In genomic region chr2:18962502-18962901, GRCm38 (mm10) we compare ENCODE assay signal across 18 mouse cellular contexts. TPM values are rescaled to one million over a fixed set of nuclear protein-coding genes. Genes with fewer than 3 reads are reported as not detected.
"Had no signal": no experiment of that assay in that cellular context is flagged by ENCODE, and none has a peak within 500 bp of the region (broad histone marks: within the 10 kb centered on the region; RNA-seq: fewer than 3 reads in every experiment).

No protein-coding gene starts in this region.

- H3K9ac ChIP-seq: limb, embryonic 13.5 days; liver, embryonic 13.5 days; lung, embryonic 14.5 days; stomach, embryonic 15.5 days had no signal

- H3K36me3 ChIP-seq: limb, embryonic 10.5 days; limb, embryonic 13.5 days; liver, embryonic 13.5 days; stomach, embryonic 15.5 days had no signal

- H3K4me3 ChIP-seq: limb, embryonic 10.5 days; limb, embryonic 13.5 days; liver, embryonic 13.5 days; stomach, embryonic 15.5 days had no signal

- H3K27me3 ChIP-seq: liver, embryonic 13.5 days; stomach, embryonic 15.5 days had no signal

- ATAC-seq: inflammation-experienced regulatory T-cells, adult 6 months; intestine, embryonic 16.5 days; lung, postnatal 0 days had no signal

- H3K9me3 ChIP-seq: limb, embryonic 10.5 days; limb, embryonic 13.5 days; liver, embryonic 13.5 days; stomach, embryonic 15.5 days had no signal

- H3K27ac ChIP-seq: kidney, postnatal 0 days; limb, embryonic 10.5 days; limb, embryonic 13.5 days; liver, embryonic 13.5 days; stomach, embryonic 15.5 days had no signal

- H3K4me1 ChIP-seq: stomach, embryonic 15.5 days had no signal

- DNase-seq: kidney, adult 18-20 months; kidney, adult 9 months; kidney, postnatal 25 days; liver, embryonic 13.5 days; lung, embryonic 14.5 days; lung, postnatal 36 days; midbrain, embryonic 14.5 days; right cerebral cortex, postnatal 14 days; right cerebral cortex, postnatal 4 days had no signal

- H3K4me2 ChIP-seq: limb, embryonic 13.5 days; liver, embryonic 13.5 days; lung, embryonic 14.5 days; midbrain, embryonic 11.5 days; stomach, embryonic 15.5 days had no signal

RNA-seq across cellular contexts. Expression of gene 4930426L09Rik, which starts 35.6 kb away (rescaled TPM):
- total RNA-seq: liver, adult 2 months had no signal
